Mouse (Mus musculus) liver, adult 2 months (tissue): ENCODE measurements around the gene Fbxo45.

Source experiments
- CTCF ChIP-seq: fragments of 200-500 bp; IDR thresholded peaks from 2 replicates; pipeline ENCODE4 v1.5.1; 2011; ENCODE audit warnings: low read depth, low read length, control low read depth
- POLR2A ChIP-seq: fragments of 200-500 bp; IDR thresholded peaks from 2 replicates; pipeline ENCODE4 v1.6.1; 2011; ENCODE audit warnings: low read length, control low read depth; ENCODE audit not compliant: insufficient read depth; ENCODE audit errors: extremely low read depth

DNA sequence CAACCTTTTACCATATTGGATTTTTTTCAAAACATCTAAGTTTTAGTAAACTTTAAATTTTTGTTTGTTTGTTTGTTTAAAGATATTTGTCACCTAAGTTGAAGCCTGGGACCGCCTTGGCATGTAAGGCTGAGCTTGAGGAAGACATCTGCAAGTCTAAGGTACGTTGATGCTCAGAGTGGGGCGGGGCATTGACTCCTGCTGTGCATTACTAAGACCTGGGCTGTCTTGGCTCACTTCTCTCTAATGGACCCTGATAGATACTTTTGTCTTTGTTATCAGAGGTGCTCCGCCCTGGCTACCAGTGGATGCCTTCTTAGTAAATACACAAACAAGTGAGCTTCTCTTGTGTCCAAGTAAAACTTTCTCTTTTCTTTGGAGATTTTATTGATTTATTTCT lies 44.9 kb upstream of the Fbxo45 start:
- TF ChIP-seq CTCF (no peak), POLR2A (no peak)
